Comparison of ENCODE assay signal across 22 mouse cellular contexts in the genomic region with DNA sequence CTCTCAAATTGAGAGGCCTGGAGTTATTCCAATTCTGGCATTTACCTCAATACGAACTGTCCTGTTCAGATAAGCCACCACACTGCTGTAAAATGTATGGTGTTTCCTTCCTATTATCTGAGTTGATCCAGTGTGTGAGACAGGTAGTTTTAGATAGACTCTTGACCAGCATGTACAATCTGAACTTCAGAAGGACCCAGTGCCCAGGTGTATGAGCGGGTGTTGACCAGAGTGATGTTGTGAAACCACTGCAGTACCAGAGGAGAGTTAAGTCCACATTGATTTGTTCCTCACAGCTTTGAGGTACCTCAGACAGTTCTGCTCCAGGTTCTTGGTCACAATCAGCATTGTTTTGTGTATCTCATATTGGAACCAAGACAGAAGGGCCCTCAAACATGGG.
DNase-seq lines count a peak whose midpoint lies in the region; ATAC-seq and TF ChIP-seq lines count a peak whose summit lies in the region.
"Had no signal": no experiment of that assay in that cellular context is flagged by ENCODE, and none has a peak within 500 bp of the region (broad histone marks: within the 10 kb centered on the region; RNA-seq: fewer than 3 reads in every experiment).

No protein-coding gene starts in this region.

- no peaks in the 10 kb centered on the region for H3K36me3 ChIP-seq in intestine, postnatal 0 days (ENCODE audit: control insufficient read depth, insufficient read depth)
- no peaks in the 10 kb centered on the region for H3K36me3 ChIP-seq in intestine, embryonic 15.5 days
- H3K36me3 ChIP-seq in liver, adult 2 months (ENCODE audit: control insufficient read depth, insufficient read depth, low read length) = no peaks in the 10 kb centered on the region
- no peaks in the 10 kb centered on the region for H3K36me3 ChIP-seq in liver, postnatal 0 days (replicated peaks; ENCODE audit: insufficient read depth, low read length)
- no peaks in the 10 kb centered on the region for H3K36me3 ChIP-seq in small intestine, adult 2 months (ENCODE audit: control insufficient read depth, insufficient read depth, low read length)
- H3K36me3 ChIP-seq: G1E had no signal

- H3K9me3 ChIP-seq in intestine, postnatal 0 days (ENCODE audit: control insufficient read depth) = no peaks in the 10 kb centered on the region
- H3K9me3 ChIP-seq in intestine, embryonic 15.5 days = no peaks in the 10 kb centered on the region
- H3K9me3 ChIP-seq in liver, postnatal 0 days (ENCODE audit: low read length) = no peaks in the 10 kb centered on the region
- H3K9me3 ChIP-seq: G1E had no signal

- TF ChIP-seq CTCF in intestine, postnatal 0 days (IDR thresholded peaks at IDR 0.05; ENCODE audit: low read depth) = no peak
- TF ChIP-seq CTCF in liver, adult 2 months (IDR thresholded peaks at IDR 0.05; ENCODE audit: low read depth, low read length) = no peak
- no peak for TF ChIP-seq CTCF in liver, postnatal 0 days (IDR thresholded peaks at IDR 0.05; ENCODE audit: low read depth)
- TF ChIP-seq CTCF in small intestine, adult 2 months (IDR thresholded peaks at IDR 0.05; ENCODE audit: extremely low read depth, insufficient read length, insufficient replicate concordance, low read depth, low read length) = no peak

- H3K79me2 ChIP-seq in liver, adult 2 months (ENCODE audit: control insufficient read depth, insufficient read depth, low read length) = no peaks in the 10 kb centered on the region

- peak; percentile 74 for ATAC-seq in intestine, postnatal 0 days
- no peak for ATAC-seq in intestine, embryonic 15.5 days
- ATAC-seq in liver, postnatal 0 days = no peak
- ATAC-seq: activated CD4-positive, CD25-positive, alpha-beta regulatory T cell, adult 4 months; CD4-positive, CD25-positive, alpha-beta regulatory T cell, adult 4 months; Patski had no signal

- H3K4me3 ChIP-seq in intestine, postnatal 0 days (ENCODE audit: low read depth, low read length) = no peak overlapping the region
- H3K4me3 ChIP-seq in intestine, embryonic 15.5 days (replicated peaks) = no peak overlapping the region
- no peak overlapping the region for H3K4me3 ChIP-seq in liver, adult 2 months (ENCODE audit: insufficient read depth, low read depth, low read length)
- no peak overlapping the region for H3K4me3 ChIP-seq in liver, postnatal 0 days (ENCODE audit: low read depth, low read length)
- no peak overlapping the region for H3K4me3 ChIP-seq in small intestine, adult 2 months (ENCODE audit: low read depth, low read length)

- WGBS in intestine, postnatal 0 days = 80% methylated on average over 2 of the region's 2 CpGs
- 90% methylated on average over 2 of the region's 2 CpGs for WGBS in intestine, embryonic 15.5 days
- WGBS in liver, adult 2 months = 86% methylated on average over 2 of the region's 2 CpGs
- 62% methylated on average over 2 of the region's 2 CpGs for WGBS in liver, postnatal 0 days (ENCODE audit: insufficient replicate concordance)
- 74% methylated on average over 2 of the region's 2 CpGs for WGBS in small intestine, adult 2 months

- H3K4me2 ChIP-seq in intestine, postnatal 0 days (replicated peaks; ENCODE audit: low read depth) = no peak overlapping the region
- no peak overlapping the region for H3K4me2 ChIP-seq in intestine, embryonic 15.5 days (replicated peaks)
- H3K4me2 ChIP-seq in liver, postnatal 0 days (ENCODE audit: low read depth, low read length) = no peak overlapping the region

- TF ChIP-seq POLR2A in liver, adult 2 months (IDR thresholded peaks at IDR 0.05; ENCODE audit: extremely low read depth, insufficient read depth, low read length) = no peak
- TF ChIP-seq POLR2A in small intestine, adult 2 months (IDR thresholded peaks at IDR 0.05; ENCODE audit: low read depth, low read length) = no peak

- peak overlapping the region; percentile 21; the same call in 1 of the 2 replicates for H3K27ac ChIP-seq in intestine, postnatal 0 days (ENCODE audit: low read depth, low read length)
- H3K27ac ChIP-seq in intestine, embryonic 15.5 days = no peak overlapping the region
- H3K27ac ChIP-seq in liver, adult 2 months (replicated peaks; ENCODE audit: insufficient read depth, low read depth, low read length) = no peak overlapping the region
- no peak overlapping the region for H3K27ac ChIP-seq in liver, postnatal 0 days (ENCODE audit: low read depth)
- H3K27ac ChIP-seq in small intestine, adult 2 months (ENCODE audit: insufficient read depth, low read depth, low read length) = peak overlapping the region; percentile 29; the same call in 1 of the 2 replicates

- no peak for TF ChIP-seq EP300 in liver, postnatal 0 days (IDR thresholded peaks at IDR 0.05; ENCODE audit: low read depth)

- peak; percentile 57 for DNase-seq in heart, adult 11 months
- DNase-seq in heart, adult 18-20 months = no peak
- DNase-seq in liver, adult 2 months (ENCODE audit: extremely low read depth, low read depth, low spot score) = peak; percentile 3
- no peak for DNase-seq in liver, postnatal 0 days
- DNase-seq in spleen, postnatal 4 days (ENCODE audit: low spot score in 2 of 2) = no peak
- DNase-seq: adrenal gland, adult 2 months; adrenal gland, adult 8-10 months; adrenal gland, postnatal 10 days; adrenal gland, postnatal 14 days; adrenal gland, postnatal 25 days; adrenal gland, postnatal 36 days; B cell, adult 2 months; cerebellum, adult 11 months; cerebellum, adult 11-12 months had no signal

- H3K27me3 ChIP-seq in intestine, postnatal 0 days (replicated peaks; ENCODE audit: control insufficient read depth, insufficient read depth, low read length) = no peaks in the 10 kb centered on the region
- no peaks in the 10 kb centered on the region for H3K27me3 ChIP-seq in intestine, embryonic 15.5 days (replicated peaks)
- H3K27me3 ChIP-seq in liver, adult 2 months (ENCODE audit: control insufficient read depth, insufficient read depth, low read length) = no peaks in the 10 kb centered on the region
- no peaks in the 10 kb centered on the region for H3K27me3 ChIP-seq in liver, postnatal 0 days (ENCODE audit: insufficient read depth, low read length)
- H3K27me3 ChIP-seq in small intestine, adult 2 months (ENCODE audit: control insufficient read depth, insufficient read depth, low read length) = no peaks in the 10 kb centered on the region
- H3K27me3 ChIP-seq: CH12.LX had no signal

- H3K9ac ChIP-seq in intestine, postnatal 0 days (ENCODE audit: low read depth, low read length) = no peak overlapping the region
- H3K9ac ChIP-seq in intestine, embryonic 15.5 days = no peak overlapping the region
- H3K9ac ChIP-seq in liver, adult 2 months (ENCODE audit: low read depth, low read length) = no peak overlapping the region
- no peak overlapping the region for H3K9ac ChIP-seq in liver, postnatal 0 days (replicated peaks)

- H3K4me1 ChIP-seq in intestine, postnatal 0 days (replicated peaks; ENCODE audit: control insufficient read depth, insufficient read depth, low read length) = no peaks in the 10 kb centered on the region
- H3K4me1 ChIP-seq in intestine, embryonic 15.5 days (replicated peaks) = no peaks in the 10 kb centered on the region
- no peaks in the 10 kb centered on the region for H3K4me1 ChIP-seq in liver, adult 2 months (ENCODE audit: control insufficient read depth, insufficient read depth, low read length)
- H3K4me1 ChIP-seq in liver, postnatal 0 days (ENCODE audit: insufficient read depth) = no peaks in the 10 kb centered on the region
- H3K4me1 ChIP-seq in small intestine, adult 2 months (ENCODE audit: control insufficient read depth, insufficient read depth, insufficient read length, low read length) = no peaks in the 10 kb centered on the region; the same call in 1 of the 2 replicates

Comparison
In these comparisons a context has a peak if more than half of its experiments do, and no peak if none do; other contexts are left out.
1. DNase-seq: peak in heart, adult 11 months (single experiment) and liver, adult 2 months (single experiment); none in heart, adult 18-20 months (0 of 2), liver, postnatal 0 days (single experiment) and spleen, postnatal 4 days (0 of 2).
2. H3K27ac ChIP-seq: peak in intestine, postnatal 0 days (single experiment) and small intestine, adult 2 months (single experiment); none in intestine, embryonic 15.5 days (single experiment), liver, adult 2 months (single experiment) and liver, postnatal 0 days (single experiment).